Mouse (Mus musculus) thymus, adult 18-20 months (tissue): Measurements from ENCODE around the gene Rassf4.

ENCODE experiments used
- DNase-seq, 2 experiments: peaks; one replicate each; pipeline ENCODE4 v3.0.0; 2022; ENCODE audit warnings: mixed read lengths in 2 of 2

Rassf4 gene

DNA sequence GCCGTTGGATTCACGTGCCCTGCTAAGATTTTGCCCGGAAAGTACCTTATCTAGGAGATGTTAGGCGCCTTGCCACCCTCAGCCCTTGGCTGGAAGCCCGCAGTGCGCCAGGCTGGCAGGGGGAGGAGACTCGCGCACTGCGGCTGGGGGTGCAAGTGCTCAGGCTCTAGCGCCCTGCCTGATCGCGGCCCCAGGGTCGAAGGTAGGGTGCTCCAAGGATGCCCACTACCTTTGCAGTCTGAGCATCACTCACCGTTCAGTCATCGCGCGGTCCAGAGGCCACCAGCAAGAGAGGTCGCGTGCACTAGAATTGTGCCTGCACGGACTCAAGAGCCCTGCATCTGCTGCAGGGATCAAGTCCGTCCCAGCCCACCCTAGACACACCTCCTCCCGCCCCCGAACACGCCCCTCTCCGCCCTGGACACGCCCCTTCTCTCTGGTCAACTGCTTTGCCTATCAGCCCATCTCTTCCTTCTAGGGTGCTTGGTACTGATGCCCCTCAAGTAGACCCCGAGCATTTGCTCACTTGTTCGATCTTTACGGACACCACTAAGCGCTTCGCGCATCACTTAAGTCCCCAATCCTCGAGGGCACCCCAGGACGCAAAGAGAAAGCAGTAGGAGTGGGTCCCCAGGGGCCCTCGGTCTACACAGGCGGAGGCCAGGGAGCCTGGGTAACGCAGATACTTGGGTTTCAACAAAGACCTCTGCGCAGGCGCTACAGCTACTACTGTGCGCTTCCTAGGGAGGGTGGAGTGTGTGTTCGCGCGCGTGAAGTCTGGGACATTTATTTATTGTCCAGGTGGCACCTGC lies at the start of gene Rassf4:
Gene Rassf4 (minus strand): TSS at position 482 of the 812 bp plus-strand sequence.
- DNase-seq: peak; percentile 68 to 73

DNA sequence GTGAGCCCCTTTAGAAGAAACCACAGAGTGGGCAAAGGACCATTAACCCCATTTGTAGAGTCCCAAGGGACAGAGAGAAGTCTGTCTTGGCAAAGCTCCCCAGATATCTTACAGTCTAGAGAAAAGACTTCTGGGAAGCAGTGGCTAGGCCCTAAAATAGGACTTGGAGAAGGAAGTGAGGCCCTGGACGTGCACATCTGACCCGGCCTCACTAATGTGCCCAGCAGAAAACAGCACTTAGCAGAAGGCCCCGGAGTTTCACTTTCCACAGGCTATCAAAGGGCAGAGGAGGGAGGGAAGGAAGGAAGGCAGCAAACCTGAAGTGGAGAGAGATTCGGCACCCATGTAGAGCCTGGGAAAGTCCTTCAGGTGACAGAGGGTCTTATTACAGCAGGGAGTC lies 45.2 kb upstream of the Rassf4 start:
- DNase-seq: no peak

DNA sequence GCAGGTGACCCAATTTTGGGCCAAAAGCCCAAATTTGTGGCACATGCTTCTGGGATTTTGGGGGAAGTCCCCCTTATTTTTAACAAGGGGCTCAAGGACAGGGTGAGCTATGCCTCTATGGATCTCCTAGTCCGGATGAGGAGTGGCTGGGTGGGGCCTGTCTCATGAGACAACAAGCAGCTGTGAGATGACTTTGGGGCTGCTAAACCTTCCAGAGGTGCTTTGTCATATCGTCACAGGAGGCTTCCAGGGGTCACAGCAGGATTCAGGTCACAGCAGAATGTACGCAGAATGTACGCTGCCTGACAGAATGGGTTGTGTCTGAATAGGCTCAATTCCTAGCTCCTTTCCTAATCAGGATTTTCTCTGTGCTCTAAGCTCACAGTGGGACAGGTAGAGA lies 44.6 kb upstream of the Rassf4 start:
- DNase-seq: no peak

DNA sequence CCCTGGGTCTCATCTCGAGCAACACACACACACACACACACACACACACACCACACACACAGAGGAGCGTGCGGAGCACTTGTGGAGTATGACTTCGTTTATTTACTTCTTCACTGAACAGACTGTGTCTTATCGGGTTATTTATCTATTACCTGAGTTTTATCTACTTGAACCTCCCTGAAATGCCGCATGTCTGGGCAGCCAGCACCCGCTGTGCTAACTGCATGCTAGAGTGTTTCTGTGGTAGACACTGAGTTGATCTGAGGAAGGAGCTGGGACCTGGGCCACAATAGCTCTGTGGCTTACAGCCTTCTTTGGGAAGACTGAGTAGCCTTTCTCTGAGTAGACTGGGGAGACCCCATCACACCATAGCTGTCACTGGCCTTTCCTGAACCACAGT lies 44.1 kb upstream of the Rassf4 start:
- DNase-seq: no peak

DNA sequence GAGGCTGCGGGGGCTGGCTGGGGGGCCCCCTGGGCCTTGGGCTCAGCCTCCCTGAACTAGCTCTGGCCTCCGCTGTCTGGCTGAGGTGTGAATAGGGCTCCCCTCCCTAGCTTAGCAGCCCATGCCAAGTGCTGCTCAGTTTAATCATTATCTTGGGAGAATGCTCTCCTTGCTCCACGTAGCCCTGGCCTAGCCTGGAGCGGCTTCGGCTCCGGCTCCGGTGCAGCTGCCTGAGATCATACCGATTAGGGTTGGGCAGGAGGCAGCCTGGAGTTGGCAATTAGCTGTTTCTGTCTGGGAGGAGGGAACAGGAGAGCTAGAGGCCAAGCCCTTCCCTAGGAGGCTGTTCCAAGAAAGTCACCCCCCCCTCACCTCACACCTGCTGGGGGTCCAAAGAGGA lies 42.9 kb upstream of the Rassf4 start, which contains the start of gene Tmem72:
Gene Tmem72 (minus strand): TSS at position 248 of the 400 bp plus-strand sequence.
- no peak for DNase-seq

DNA sequence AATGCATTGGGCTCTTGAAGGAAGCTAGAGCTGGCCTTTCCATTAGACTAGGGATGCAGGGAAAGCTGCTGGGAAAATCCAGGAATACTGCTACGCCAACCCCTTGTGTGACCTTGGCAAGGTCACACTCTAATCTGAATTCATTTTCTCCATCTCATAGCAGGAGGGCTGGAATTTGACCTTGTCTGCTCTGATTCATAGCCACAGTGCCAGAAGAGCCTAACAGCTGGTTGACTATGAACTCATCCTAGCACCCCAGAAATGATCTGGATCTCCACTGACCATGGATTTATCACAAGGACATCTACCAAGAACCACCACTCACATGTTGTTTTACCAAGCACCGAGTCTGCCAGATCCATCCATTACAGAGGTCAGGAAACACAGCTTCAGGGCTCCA lies 41.4 kb upstream of the Rassf4 start:
- DNase-seq: no peak

DNA sequence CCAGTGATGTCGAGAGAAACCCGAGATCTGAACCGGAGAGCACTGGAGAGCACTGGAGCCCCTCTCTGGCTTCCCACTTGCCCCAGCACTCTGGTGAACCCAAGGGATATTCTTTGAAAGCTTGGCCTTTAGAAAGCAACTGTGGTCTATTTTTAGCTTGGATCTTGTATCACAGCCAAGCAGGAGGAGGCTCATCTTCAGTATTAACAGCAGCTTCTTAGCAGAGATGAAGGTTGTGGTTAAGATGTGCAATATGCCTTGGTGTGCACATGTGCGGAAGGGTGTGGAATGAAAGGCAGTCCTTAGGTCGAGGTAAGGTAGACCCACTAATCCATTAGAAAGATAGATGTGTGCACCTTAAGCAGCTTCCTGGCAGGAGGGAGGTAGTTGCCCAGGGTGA lies 40.8 kb upstream of the Rassf4 start:
- DNase-seq: no peak

DNA sequence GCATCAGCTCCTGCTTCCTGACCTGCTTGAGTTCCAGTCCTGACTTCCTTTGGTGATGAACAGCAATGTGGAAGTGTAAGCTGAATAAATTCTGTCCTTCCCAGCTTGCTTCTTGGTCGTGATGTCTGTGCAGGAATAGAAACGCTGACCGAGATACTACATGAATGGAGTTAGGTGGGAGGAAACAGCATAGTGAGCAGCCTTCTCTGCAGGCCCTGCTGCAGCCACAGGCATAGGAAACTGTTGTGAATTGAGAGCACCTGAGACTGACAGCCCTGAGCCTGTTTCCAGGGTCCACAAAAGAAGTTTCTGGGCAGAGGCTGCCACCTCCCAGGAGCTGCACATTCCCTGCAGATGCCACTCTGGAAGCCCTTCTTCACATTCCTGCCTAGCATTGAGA lies 40.2 kb upstream of the Rassf4 start:
- no peak for DNase-seq

DNA sequence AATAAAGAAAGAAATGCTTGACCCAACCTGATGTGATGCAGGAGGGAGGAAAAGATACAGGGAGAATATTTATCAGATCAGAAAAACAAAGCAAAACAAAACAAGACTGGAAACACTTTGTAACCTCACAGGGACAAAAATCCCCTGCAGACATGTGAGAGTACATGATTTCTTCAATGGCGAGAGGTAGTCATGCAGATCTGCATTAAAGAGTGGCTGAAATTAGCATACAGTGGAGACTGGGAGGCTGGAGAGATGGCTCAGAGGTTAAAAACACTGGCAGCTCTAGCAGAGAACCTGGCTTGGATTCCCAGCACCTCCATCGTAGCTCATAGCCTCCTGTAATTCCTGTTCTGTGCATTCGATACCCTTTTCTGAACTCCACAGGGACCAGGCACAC lies 38.8 kb upstream of the Rassf4 start:
- DNase-seq: no peak

DNA sequence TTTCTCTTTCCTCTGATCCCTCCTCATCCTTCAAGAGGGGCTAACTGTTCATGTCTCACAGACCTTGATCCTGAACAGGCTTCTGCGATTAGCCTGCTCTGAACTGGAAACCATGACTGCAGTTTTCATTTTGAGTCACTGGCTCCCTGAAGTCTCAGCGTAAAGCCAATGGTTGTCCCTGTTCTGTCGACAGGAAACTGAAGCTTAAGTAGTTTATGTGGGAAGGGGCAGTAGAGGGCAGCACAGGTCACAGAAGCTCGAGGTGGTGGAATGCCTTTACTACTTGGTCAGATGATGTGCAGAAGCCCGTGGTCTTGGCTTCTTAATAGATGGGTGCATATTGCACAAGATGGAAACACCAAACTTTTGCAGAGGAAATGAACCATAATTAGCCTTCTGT lies 38.3 kb upstream of the Rassf4 start:
- no peak for DNase-seq

DNA sequence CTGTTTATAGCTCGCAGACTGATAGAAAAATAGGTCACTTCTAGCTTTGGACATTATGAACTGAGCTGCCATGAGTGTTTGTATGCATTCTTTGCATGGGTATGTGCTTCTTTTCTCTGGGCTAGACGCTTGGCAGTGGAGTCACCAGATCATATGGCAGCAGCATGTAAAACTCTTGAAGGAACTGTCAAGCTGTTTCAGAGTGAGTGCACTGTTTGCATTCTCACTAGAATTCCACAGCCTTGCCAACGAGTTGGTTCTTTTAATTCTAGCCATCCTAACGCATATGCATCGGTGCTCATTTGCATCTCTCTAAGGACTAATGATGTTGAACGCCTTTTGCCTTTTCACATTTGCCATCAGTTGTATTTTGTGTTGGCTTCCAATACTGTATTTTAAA lies 30.6 kb upstream of the Rassf4 start:
- no peak for DNase-seq

DNA sequence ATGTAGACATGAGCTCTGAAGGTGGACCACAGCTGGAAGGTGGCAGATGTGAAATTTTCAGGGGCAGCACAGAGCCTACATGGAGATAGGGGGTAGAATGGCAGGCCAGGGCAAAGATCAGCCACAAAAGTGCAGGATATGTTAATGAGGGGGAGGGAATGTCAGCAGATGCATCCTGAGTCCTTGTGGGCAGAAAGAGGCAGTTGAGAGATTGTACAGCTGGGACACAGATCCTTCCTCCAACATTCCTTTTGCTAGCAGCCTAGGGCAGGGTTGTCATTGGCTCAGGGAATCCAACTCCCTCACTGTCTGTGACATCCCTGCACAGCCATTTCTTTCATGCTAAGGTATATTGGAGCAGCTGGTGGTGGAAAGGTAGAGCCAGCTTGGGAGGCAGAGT lies 27.1 kb upstream of the Rassf4 start:
- DNase-seq: no peak

DNA sequence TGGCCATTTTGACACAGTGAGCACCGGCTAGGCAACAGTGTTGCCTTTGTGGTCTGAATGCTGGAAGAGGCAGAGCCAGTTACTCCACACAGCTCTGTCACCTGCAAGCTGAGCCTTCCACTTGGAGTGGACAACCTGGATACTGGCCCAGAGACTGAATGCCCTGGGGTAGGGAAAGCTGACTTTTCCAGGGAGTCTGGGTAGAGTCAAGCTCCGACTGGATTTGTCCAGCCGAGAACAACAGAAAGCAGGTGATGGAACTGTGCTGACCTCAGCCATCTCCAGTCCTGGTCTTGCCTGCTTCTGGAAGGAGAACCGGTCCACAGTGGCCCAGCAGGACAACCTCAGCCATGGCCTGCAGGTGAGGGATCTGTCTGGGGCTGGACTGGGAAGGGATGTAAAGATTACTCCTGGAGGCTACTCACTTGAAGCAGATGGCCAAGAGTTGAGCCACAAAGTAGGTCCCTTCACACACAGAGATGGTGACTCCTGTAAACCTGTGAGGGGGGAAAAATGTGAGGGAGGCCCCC lies 24.2 kb upstream of the Rassf4 start:
- no peak for DNase-seq

DNA sequence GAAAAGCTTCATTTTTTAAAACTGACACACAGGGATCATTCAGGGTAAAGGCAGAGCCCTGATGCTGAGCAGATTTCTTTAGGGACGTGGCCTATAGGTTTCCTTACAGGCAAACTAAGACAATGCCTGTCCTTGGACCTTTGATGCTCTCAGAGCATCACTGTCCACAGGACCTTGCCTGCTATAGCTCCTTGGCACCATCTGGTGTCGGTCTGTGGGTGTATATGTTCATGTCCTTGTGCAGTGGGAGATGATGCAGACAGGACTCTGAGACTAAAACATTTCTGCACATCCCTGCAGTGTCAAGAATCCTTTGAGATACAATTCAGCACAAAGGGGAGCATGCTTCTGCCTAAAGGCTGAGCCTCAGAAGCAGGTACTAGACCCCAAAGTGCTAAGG lies 23.7 kb upstream of the Rassf4 start:
- no peak for DNase-seq

DNA sequence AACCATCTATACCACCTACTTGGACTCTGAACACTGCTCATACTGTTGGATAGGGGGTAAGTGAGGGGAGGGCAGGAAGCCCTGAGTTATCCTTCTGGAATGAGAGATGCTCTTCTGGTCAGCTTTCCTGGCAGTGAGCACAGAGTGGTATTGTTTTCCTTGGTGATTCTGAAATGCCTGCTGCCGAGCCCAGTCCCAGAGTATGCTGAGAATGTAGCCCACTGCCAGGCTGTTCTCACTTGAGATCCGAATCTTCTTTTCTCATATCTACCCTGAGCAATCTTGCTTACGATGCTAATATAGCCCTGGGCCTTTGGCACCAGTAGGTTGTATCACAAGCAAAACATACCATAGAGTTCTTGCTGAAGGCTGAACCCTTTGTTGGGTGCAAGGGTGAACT lies 20.6 kb upstream of the Rassf4 start:
- DNase-seq: no peak

DNA sequence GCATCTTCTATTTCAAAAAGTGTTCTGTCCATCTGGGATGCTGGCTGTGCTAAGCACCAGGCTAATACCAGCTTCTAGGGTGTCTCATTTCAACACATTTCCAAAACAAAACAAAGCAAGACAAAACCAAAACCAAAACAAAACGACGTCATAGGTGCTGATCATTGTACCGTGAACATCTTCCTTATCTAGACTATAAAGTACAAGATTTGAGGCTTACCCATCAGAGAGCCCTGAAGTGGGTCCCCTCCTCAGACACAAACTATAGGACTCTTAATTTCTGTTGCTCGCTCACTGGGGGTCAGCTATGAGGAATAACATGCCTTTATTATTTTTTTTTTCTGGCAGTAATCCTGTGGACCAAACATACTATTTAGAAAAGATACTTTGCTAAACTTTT lies 19.9 kb upstream of the Rassf4 start:
- no peak for DNase-seq

DNA sequence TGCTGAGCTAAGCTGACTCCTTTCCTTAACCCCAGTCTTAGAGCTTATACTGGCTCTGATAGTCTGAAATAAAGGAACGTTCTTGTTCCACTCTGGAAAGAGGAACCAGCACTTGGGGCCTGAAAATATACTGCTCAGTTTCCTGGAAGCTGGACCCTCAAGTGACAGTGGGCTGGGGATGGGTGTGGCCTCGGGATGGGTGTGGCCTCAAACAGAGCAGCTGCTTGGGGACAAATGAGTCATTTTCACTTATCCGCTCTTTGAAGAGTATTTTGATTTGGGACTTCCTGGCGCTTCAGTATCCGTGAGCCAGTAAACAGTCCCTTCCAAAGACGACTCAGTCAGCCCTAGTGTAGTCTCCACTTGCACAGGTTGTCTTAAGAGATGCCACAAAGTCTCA lies 8.6 kb upstream of the Rassf4 start:
- peak; percentile 28 to 31 for DNase-seq

DNA sequence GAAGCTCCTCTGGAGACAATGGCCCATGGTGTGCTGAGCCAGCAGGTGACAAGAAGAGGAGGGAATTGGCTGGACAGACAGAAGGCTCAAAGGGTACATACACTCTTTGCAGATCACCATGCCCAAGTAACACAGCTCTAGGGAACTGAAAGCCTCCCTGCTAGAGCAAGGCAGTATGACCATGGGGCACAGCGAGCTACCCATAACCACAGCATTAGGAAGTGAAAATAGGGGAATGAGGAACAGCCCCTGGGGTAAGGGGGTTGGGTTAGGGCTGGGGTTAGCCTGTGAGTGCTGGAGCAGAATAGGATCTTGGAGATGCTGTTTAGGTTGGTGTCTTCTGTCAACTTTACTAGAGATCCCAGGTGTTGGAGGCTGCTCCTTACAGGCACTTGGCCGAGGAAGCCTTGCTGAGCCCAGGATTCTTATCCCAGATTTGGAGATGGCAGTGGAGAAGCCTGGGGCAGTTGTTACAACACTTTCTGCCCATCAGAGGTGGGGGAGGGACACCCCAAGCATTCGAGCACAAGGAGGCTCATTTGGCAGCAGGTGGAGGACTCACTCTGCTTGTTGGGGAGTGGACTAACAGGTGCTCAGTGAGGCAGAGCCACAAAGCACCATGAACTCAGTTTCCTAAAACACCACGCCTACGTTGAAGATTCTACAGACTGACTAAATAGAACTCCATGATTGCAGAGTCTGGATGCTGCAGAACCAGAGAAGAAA lies 6.0 kb upstream of the Rassf4 start:
- no peak for DNase-seq

DNA sequence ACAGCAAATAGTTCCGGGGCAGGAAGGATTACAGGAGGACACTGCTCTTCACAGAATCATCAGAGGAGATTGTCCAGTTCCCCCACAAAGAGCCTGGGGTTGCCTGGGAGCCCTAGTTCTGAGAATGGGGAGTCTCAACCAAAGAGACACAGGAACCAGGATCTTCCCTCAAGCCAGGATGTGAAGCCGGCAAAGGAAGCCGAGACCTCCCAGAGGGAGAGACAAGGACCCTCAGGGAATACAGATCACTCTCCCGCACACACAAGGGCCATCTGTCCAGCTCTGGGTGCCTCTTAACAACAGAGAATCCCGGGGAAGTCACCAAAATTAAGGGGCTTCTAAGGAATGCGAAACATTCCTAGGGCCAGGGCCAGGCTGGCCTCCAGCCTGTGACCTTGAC lies 3.6 kb upstream of the Rassf4 start:
- no peak for DNase-seq

DNA sequence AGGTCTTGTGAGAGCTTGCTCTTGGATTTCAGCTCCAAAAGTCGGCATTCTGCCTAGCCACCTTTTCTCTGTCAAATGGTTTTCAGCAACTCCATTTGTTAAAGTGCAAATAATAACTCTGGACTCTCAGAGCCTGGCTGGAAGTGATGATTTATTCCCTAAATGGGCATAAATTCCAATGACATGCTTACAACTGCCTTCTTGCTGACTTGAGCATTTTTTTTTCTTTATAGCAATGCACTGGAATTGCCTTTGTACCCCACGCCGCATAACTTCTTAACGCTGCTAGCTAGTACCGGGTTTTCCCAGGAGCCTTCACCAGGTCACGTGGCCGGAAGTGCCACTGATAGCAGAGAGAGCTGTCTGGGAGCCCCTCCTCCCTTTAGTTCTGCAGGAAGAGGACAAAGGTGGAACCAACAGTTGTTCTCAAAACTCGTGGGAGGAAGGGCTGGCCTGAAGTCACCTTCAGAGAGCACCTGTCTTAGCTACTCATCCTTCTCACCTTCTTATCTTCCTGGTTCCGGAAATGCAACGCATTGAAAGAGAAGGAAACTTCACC lies 2.7 kb upstream of the Rassf4 start:
- no peak for DNase-seq

DNA sequence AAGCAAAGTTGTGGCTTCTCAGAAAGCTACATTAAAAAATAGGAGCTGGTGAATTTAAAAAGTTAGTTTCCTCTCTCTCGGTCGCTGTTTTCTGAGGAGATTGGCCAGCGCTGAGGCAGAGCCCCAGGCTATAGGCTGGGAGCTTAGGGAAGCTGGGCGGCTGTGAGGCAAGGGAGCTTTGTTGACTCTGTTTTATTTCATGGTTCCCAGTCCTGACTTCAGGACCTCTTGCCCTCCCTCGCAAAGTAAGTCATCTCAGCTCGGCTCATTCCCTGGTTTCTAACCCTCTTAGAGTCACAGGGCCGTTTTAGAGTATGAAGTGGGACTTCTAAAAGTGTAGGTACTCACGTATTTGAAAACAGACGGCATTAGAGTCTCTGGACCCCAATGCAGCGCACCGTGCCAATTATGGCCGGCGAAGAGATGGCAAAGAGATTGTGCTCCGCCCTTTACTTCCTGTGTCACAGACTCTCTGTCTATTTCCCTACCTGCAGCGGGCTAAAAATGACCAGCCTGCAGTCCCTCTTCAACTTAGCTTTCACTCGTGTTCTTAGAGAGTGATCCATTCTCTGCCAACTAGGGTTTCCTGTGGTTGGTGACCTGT lies 633 bp upstream of the Rassf4 start:
- no peak for DNase-seq

DNA sequence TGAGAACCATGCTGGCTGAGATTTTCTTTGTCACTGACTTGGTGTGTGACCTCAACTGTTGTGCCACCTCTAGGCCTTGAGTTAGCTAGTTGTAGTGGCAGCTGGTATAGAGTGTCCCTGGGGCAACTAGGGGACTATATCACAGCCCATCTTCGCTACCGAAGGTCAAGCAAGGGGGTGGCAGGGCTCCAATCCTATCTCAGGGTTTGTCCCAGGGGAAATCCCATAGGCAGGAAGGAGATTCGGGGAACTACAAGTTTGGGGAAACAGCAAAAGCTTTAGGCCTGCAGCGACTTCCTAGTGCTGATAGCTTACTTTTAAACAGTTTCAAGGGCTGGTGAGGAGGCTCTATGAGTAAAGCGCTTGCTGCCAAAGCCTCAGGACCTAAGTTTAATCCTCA lies 1.4 kb downstream of the Rassf4 start:
- no peak for DNase-seq

DNA sequence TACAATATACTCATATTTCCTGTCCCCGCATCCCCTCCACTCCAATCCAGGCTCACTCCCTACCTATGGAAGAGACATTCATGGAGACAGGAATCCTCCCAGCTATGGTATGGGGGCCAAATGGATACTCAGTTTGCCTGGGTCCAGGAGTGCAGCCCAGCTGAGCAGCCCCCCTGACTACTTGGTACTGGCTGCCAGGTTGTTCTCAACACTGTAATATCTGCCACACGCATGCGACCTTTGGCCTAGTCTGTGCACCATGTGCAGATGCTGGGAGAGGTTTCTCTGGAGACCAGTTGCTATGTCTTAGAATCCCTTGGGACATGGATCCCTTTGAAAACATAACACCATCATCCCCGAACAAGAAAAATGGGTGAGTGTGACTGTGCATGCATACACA lies 2.0 kb downstream of the Rassf4 start:
- no peak for DNase-seq
